Mouse (Mus musculus): ENCODE data around the gene Tmem98. TPM values are rescaled to one million over a fixed set of nuclear protein-coding genes. Genes with fewer than 3 reads are reported as not detected.

The Tmem98 gene
- polyA plus RNA-seq, 1 experiment: 60.7 TPM

DNA sequence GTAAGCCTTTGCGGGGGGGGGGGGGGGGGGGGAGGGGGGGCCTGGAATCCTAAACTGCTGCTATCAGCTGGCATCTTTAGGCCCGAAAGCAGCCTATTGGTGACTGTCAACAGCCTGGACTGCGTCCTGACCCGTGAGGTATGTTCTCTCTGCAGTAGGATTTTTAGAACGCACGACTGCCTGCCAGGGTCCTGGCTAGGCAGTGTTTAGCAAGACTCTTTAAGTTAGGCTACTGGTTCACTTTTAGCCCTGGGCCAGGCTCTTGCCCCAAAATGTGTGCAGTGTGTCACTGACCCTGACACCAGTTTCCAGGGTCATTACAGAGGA, 346 bp upstream of the Tmem98 start:
- TF ChIP-seq MYOD1 (IDR thresholded peaks at IDR 0.05; ENCODE audit: control insufficient read depth in 1 of 3, insufficient read length in 2 of 3, low read depth in 2 of 3) (no peak), POLR2AphosphoS2 (IDR thresholded peaks at IDR 0.05; ENCODE audit: insufficient read length, low read depth) (no peak), E2F4 (IDR thresholded peaks at IDR 0.05; ENCODE audit: insufficient read depth) (no peak), SRF (IDR thresholded peaks at IDR 0.05; ENCODE audit: control insufficient read depth, insufficient read length, low read depth) (no peak), USF1 (IDR thresholded peaks at IDR 0.05; ENCODE audit: low read depth) (no peak), CEBPB (IDR thresholded peaks at IDR 0.05; ENCODE audit: insufficient read depth, poor library complexity, severe bottlenecking) (no peak), TCF3 (IDR thresholded peaks at IDR 0.05; ENCODE audit: insufficient read length, low read depth) (no peak), MYOG (IDR thresholded peaks at IDR 0.05; ENCODE audit: control insufficient read depth in 1 of 3, insufficient read depth in 1 of 3, insufficient read length in 2 of 3, low read depth in 2 of 3) (no peak), TCF12 (IDR thresholded peaks at IDR 0.05; ENCODE audit: insufficient read depth, poor library complexity, severe bottlenecking) (no peak)
- H3K36me3 ChIP-seq (ENCODE audit: control insufficient read depth, insufficient read depth): no peaks in the 10 kb centered on the region

DNA sequence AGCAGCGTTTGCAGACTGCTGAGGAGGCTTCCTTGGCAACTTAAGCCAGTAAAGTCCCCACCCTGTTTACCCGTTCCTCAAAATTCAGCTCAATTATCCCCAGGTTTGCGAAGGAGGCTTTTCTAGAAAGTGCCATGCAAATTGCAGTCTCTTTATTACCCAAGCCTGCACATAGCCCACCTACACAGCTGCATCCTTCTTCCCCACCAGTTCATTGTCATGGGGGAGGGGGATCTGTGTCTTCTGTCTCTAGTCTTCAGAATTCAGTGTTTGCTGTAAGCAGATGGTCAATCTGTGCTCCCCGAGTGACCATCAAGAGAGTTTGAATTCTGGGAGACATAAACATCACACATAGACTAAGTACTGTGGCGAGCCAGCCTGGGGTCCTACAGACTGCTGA, 1.2 kb downstream of the Tmem98 start:
- Histone ChIP-seq H3K4me3 (peak overlapping the region; percentile 50), H3K27me3 (ENCODE audit: control insufficient read depth, insufficient read depth, insufficient read length) (no peaks in the 10 kb centered on the region), H3K79me2 (ENCODE audit: control insufficient read depth, insufficient read depth) (no peaks in the 10 kb centered on the region), H3ac (ENCODE audit: control insufficient read depth, insufficient read length) (no peak overlapping the region), H3K4me2 (ENCODE audit: low read depth) (peak overlapping the region; percentile 93), H3K36me3 (ENCODE audit: control insufficient read depth, insufficient read depth) (no peaks in the 10 kb centered on the region)
- TF ChIP-seq CEBPB (IDR thresholded peaks at IDR 0.05; ENCODE audit: insufficient read depth, poor library complexity, severe bottlenecking) (no peak), REST (IDR thresholded peaks at IDR 0.05; ENCODE audit: insufficient read depth, insufficient read length) (no peak), TCF3 (IDR thresholded peaks at IDR 0.05; ENCODE audit: insufficient read length, low read depth) (no peak), MAX (IDR thresholded peaks at IDR 0.05; ENCODE audit: low read depth) (no peak), TCF12 (IDR thresholded peaks at IDR 0.05; ENCODE audit: insufficient read depth, poor library complexity, severe bottlenecking) (no peak), SRF (IDR thresholded peaks at IDR 0.05; ENCODE audit: control insufficient read depth, insufficient read length, low read depth) (no peak)

More for the DNA sequence above, 346 bp upstream of the Tmem98 start:
- H3ac ChIP-seq (ENCODE audit: control insufficient read depth, insufficient read length): peak overlapping the region; percentile 25
- no peaks in the 10 kb centered on the region for H3K79me2 ChIP-seq (ENCODE audit: control insufficient read depth, insufficient read depth)
- H3K4me2 ChIP-seq (ENCODE audit: low read depth): peak overlapping the region; percentile 88
- no peaks in the 10 kb centered on the region for H3K27me3 ChIP-seq (ENCODE audit: control insufficient read depth, insufficient read depth, insufficient read length)
- H3K4me3 ChIP-seq: peak overlapping the region; percentile 50

DNA sequence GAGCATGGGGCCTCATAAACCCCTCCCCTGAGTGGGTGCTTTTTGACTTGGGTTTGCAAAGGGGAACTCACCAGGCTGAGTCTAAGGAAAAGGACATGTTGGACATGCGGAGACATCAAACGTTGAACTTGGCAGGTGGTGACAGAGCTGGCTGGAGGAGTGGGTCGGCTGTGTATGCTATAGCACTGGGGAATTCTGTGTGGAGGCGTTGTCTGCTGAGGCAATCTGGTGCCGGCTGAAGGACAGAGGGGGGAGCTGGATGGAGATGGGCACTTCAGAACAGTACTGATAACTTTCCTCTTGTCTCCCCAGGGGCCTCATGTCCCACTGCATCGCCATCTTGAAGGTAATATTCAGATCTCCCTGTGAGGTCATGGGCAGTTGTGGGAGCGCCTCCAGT, 5.4 kb downstream of the Tmem98 start:
- TF ChIP-seq MYOD1 (IDR thresholded peaks at IDR 0.05; ENCODE audit: control insufficient read depth in 1 of 3, insufficient read length in 2 of 3, low read depth in 2 of 3): no peak
- no peak for TF ChIP-seq TCF3 (IDR thresholded peaks at IDR 0.05; ENCODE audit: insufficient read length, low read depth)
- TF ChIP-seq E2F4 (IDR thresholded peaks at IDR 0.05; ENCODE audit: insufficient read depth): no peak
- TF ChIP-seq SRF (IDR thresholded peaks at IDR 0.05; ENCODE audit: control insufficient read depth, insufficient read length, low read depth): no peak
- no peak for TF ChIP-seq MAX (IDR thresholded peaks at IDR 0.05; ENCODE audit: low read depth)
- no peak for TF ChIP-seq CEBPB (IDR thresholded peaks at IDR 0.05; ENCODE audit: insufficient read depth, poor library complexity, severe bottlenecking)
- no peak for TF ChIP-seq POLR2A (IDR thresholded peaks at IDR 0.05; ENCODE audit: insufficient read length, low read depth)
- TF ChIP-seq TCF12 (IDR thresholded peaks at IDR 0.05; ENCODE audit: insufficient read depth, poor library complexity, severe bottlenecking): no peak
- no peak for TF ChIP-seq POLR2AphosphoS2 (IDR thresholded peaks at IDR 0.05; ENCODE audit: insufficient read length, low read depth)
- TF ChIP-seq MYOG (IDR thresholded peaks at IDR 0.05; ENCODE audit: control insufficient read depth in 1 of 3, insufficient read depth in 1 of 3, insufficient read length in 2 of 3, low read depth in 2 of 3): no peak
- no peak for TF ChIP-seq USF1 (IDR thresholded peaks at IDR 0.05; ENCODE audit: low read depth)
- TF ChIP-seq REST (IDR thresholded peaks at IDR 0.05; ENCODE audit: insufficient read depth, insufficient read length): no peak
- Histone ChIP-seq H3K36me3 (ENCODE audit: control insufficient read depth, insufficient read depth) (peaks cover 7% of the 10 kb centered on the region), H3K4me2 (ENCODE audit: low read depth) (no peak overlapping the region), H3K27me3 (ENCODE audit: control insufficient read depth, insufficient read depth, insufficient read length) (no peaks in the 10 kb centered on the region), H3K4me3 (no peak overlapping the region), H3ac (ENCODE audit: control insufficient read depth, insufficient read length) (no peak overlapping the region), H3K79me2 (ENCODE audit: control insufficient read depth, insufficient read depth) (no peaks in the 10 kb centered on the region)

DNA sequence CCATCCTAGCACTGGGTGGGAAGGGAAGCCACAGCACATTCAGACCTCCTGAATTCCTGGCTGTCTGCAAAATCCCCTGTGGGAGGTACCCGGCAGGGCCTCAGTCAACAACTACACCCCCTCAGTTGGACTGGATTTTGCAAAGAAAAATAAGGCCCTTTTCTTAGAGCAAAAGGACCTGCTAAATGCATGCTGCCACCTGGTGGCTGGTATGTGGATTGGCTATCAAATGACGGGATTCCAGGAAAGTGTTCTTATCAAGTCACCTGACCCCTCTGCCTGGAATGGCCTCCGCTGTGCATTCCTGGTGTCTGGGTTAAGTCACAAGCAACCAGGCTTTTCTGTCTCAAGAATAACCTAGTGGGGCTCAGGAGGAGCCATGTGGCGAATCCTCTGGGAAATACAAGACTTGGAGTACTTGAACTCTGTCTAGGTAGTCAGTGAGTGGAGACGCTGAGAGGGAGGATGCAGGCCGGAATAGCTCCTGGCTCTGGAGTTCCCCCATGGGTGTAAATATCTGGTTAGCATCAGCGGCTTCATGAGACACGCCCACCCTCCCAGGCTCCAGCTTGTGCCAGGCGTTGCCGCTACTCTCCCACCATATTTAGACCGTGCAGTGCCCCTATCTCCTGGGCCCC, 8.2 kb downstream of the Tmem98 start:
- Histone ChIP-seq H3ac (ENCODE audit: control insufficient read depth, insufficient read length) (no peak overlapping the region), H3K4me2 (ENCODE audit: low read depth) (no peak overlapping the region), H3K36me3 (ENCODE audit: control insufficient read depth, insufficient read depth) (peaks cover 7% of the 10 kb centered on the region), H3K79me2 (ENCODE audit: control insufficient read depth, insufficient read depth) (no peaks in the 10 kb centered on the region), H3K27me3 (ENCODE audit: control insufficient read depth, insufficient read depth, insufficient read length) (no peaks in the 10 kb centered on the region), H3K4me3 (no peak overlapping the region)
- TF ChIP-seq USF1 (IDR thresholded peaks at IDR 0.05; ENCODE audit: low read depth) (peak; percentile 63), TCF12 (IDR thresholded peaks at IDR 0.05; ENCODE audit: insufficient read depth, poor library complexity, severe bottlenecking) (no peak)

DNA sequence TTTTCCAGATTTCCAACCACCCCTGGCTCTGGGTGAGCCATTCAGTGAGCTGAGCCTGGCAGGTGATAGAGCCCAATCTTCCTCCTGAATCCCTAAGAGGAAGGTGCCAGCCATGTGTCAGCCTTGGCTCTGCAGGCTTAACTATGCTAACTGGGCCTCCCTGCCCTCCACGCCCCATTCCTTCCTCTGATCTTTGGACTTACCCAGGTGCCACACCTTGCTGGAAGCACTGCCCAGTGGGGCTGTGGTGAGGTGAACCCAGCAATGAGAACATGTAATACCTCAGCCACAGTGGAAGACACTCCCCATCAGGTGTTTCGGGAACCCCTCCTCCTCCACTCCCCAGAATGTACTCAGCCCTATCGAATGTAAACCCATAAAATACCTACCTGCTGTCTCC, 10.1 kb downstream of the Tmem98 start:
- Histone ChIP-seq H3K79me2 (ENCODE audit: control insufficient read depth, insufficient read depth) (no peaks in the 10 kb centered on the region), H3K36me3 (ENCODE audit: control insufficient read depth, insufficient read depth) (peaks cover 7% of the 10 kb centered on the region), H3K27me3 (ENCODE audit: control insufficient read depth, insufficient read depth, insufficient read length) (no peaks in the 10 kb centered on the region), H3ac (ENCODE audit: control insufficient read depth, insufficient read length) (no peak overlapping the region), H3K4me2 (ENCODE audit: low read depth) (no peak overlapping the region), H3K4me3 (no peak overlapping the region)
- no peak for TF ChIP-seq USF1 (IDR thresholded peaks at IDR 0.05; ENCODE audit: low read depth)
- TF ChIP-seq TCF12 (IDR thresholded peaks at IDR 0.05; ENCODE audit: insufficient read depth, poor library complexity, severe bottlenecking): no peak
- no peak for TF ChIP-seq CEBPB (IDR thresholded peaks at IDR 0.05; ENCODE audit: insufficient read depth, poor library complexity, severe bottlenecking)
- no peak for TF ChIP-seq MAX (IDR thresholded peaks at IDR 0.05; ENCODE audit: low read depth)
- TF ChIP-seq REST (IDR thresholded peaks at IDR 0.05; ENCODE audit: insufficient read depth, insufficient read length): no peak
- TF ChIP-seq MYOD1 (IDR thresholded peaks at IDR 0.05; ENCODE audit: control insufficient read depth in 1 of 3, insufficient read length in 2 of 3, low read depth in 2 of 3): no peak
- TF ChIP-seq E2F4 (IDR thresholded peaks at IDR 0.05; ENCODE audit: insufficient read depth): no peak
- no peak for TF ChIP-seq POLR2AphosphoS2 (IDR thresholded peaks at IDR 0.05; ENCODE audit: insufficient read length, low read depth)
- no peak for TF ChIP-seq POLR2A (IDR thresholded peaks at IDR 0.05; ENCODE audit: insufficient read length, low read depth)
- no peak for TF ChIP-seq SRF (IDR thresholded peaks at IDR 0.05; ENCODE audit: control insufficient read depth, insufficient read length, low read depth)
- no peak for TF ChIP-seq MYOG (IDR thresholded peaks at IDR 0.05; ENCODE audit: control insufficient read depth in 1 of 3, insufficient read depth in 1 of 3, insufficient read length in 2 of 3, low read depth in 2 of 3)
- no peak for TF ChIP-seq TCF3 (IDR thresholded peaks at IDR 0.05; ENCODE audit: insufficient read length, low read depth)
